Comparison of ENCODE assay signal across 28 mouse cellular contexts in genomic region chrX:169062555-169062954, GRCm38 (mm10).
DNase-seq lines count a peak whose midpoint lies in the region; ATAC-seq and TF ChIP-seq lines count a peak whose summit lies in the region.
"Had no signal": no experiment of that assay in that cellular context is flagged by ENCODE, and none has a peak within 500 bp of the region (broad histone marks: within the 10 kb centered on the region; RNA-seq: fewer than 3 reads in every experiment).

No protein-coding gene starts in this region.

- no peak for TF ChIP-seq POLR2A in MEL (IDR thresholded peaks at IDR 0.05; ENCODE audit: control insufficient read depth in 1 of 2, insufficient read depth in 1 of 2, low read depth in 1 of 2, low read length in 2 of 2, poor library complexity in 1 of 2)

- H3K27ac ChIP-seq in MEL (ENCODE audit: control insufficient read depth, low read depth, low read length): peak overlapping the region; percentile 64
- no peak overlapping the region for H3K27ac ChIP-seq in hindbrain, embryonic 16.5 days (ENCODE audit: low read depth, low read length)
- no peak overlapping the region for H3K27ac ChIP-seq in stomach, postnatal 0 days (replicated peaks)
- no peak overlapping the region for H3K27ac ChIP-seq in liver, embryonic 11.5 days (ENCODE audit: low read depth, low read length)
- H3K27ac ChIP-seq: embryonic facial prominence, embryonic 13.5 days; embryonic facial prominence, embryonic 15.5 days; forebrain, embryonic 10.5 days; forebrain, embryonic 12.5 days had no signal

- TF ChIP-seq RAD21 in MEL (IDR thresholded peaks at IDR 0.05; ENCODE audit: low read depth, low read length): no peak

- H3K36me3 ChIP-seq in MEL (ENCODE audit: control insufficient read depth in 1 of 2, insufficient read depth in 2 of 2, low read length in 2 of 2): peaks cover 1 to 43% of the 10 kb centered on the region in 2 experiments; a peak in 3 of 4 replicates
- H3K36me3 ChIP-seq in hindbrain, embryonic 16.5 days (ENCODE audit: control insufficient read depth, insufficient read depth, low read length): no peaks in the 10 kb centered on the region
- no peaks in the 10 kb centered on the region for H3K36me3 ChIP-seq in stomach, postnatal 0 days (ENCODE audit: control insufficient read depth, insufficient read depth, low read length)
- no peaks in the 10 kb centered on the region for H3K36me3 ChIP-seq in liver, embryonic 11.5 days (ENCODE audit: control insufficient read depth, insufficient read depth, low read length)
- H3K36me3 ChIP-seq: embryonic facial prominence, embryonic 13.5 days; embryonic facial prominence, embryonic 15.5 days; forebrain, embryonic 10.5 days; forebrain, embryonic 12.5 days had no signal

- H3K4me3 ChIP-seq in MEL (ENCODE audit: control insufficient read depth in 1 of 2, insufficient read depth in 1 of 2, low read depth in 2 of 2, low read length in 2 of 2): no peak overlapping the region
- no peak overlapping the region for H3K4me3 ChIP-seq in hindbrain, embryonic 16.5 days (ENCODE audit: low read length)
- H3K4me3 ChIP-seq in stomach, postnatal 0 days (ENCODE audit: low read depth, low read length): no peak overlapping the region
- no peak overlapping the region for H3K4me3 ChIP-seq in liver, embryonic 11.5 days (ENCODE audit: low read depth, low read length)
- H3K4me3 ChIP-seq: embryonic facial prominence, embryonic 13.5 days; embryonic facial prominence, embryonic 15.5 days; erythroblast, embryonic 14.5 days; forebrain, embryonic 10.5 days; forebrain, embryonic 12.5 days had no signal

- ATAC-seq in hematopoietic stem cell, adult 5-6 weeks (replicated peaks in 1 of 2; ENCODE audit: insufficient read depth in 1 of 2, low FRiP score in 2 of 2, low TSS enrichment in 1 of 2, low read depth in 1 of 2, poor library complexity in 2 of 2, severe bottlenecking in 2 of 2): peak; percentile 53 to 74
- ATAC-seq in hindbrain, embryonic 16.5 days: no peak
- no peak for ATAC-seq in stomach, postnatal 0 days (ENCODE audit: low FRiP score, low TSS enrichment)
- no peak for ATAC-seq in liver, embryonic 11.5 days (replicated peaks; ENCODE audit: low FRiP score)
- ATAC-seq: CD4-positive, CD25-positive, alpha-beta regulatory T cell, adult 4 months; forebrain, embryonic 14.5 days; forebrain, embryonic 16.5 days had no signal

- peak; percentile 53 to 82; a peak in 3 of 4 replicates for TF ChIP-seq EP300 in MEL (IDR thresholded peaks at IDR 0.05; ENCODE audit: low read depth in 1 of 2, low read length in 2 of 2)
- TF ChIP-seq EP300 in stomach, postnatal 0 days (optimal IDR thresholded peaks at IDR 0.05): no peak

- H3K4me2 ChIP-seq in hindbrain, embryonic 16.5 days (ENCODE audit: low read length): no peak overlapping the region
- H3K4me2 ChIP-seq in stomach, postnatal 0 days (replicated peaks; ENCODE audit: low read depth): no peak overlapping the region
- no peak overlapping the region for H3K4me2 ChIP-seq in liver, embryonic 11.5 days
- H3K4me2 ChIP-seq: embryonic facial prominence, embryonic 13.5 days; embryonic facial prominence, embryonic 15.5 days; forebrain, embryonic 12.5 days had no signal

- peaks cover 2% of the 10 kb centered on the region; the same call in 1 of the 2 replicates for H3K79me2 ChIP-seq in MEL (ENCODE audit: control insufficient read depth, insufficient read depth, low read length, poor library complexity)

- H3K9me3 ChIP-seq in MEL (replicated peaks; ENCODE audit: insufficient read depth, low read length): no peaks in the 10 kb centered on the region
- H3K9me3 ChIP-seq in hindbrain, embryonic 16.5 days (ENCODE audit: control insufficient read depth, low read length): no peaks in the 10 kb centered on the region
- H3K9me3 ChIP-seq in stomach, postnatal 0 days (ENCODE audit: control insufficient read depth, low read length): no peaks in the 10 kb centered on the region
- H3K9me3 ChIP-seq in liver, embryonic 11.5 days (ENCODE audit: control insufficient read depth, low read length): no peaks in the 10 kb centered on the region
- H3K9me3 ChIP-seq: embryonic facial prominence, embryonic 13.5 days; embryonic facial prominence, embryonic 15.5 days; forebrain, embryonic 10.5 days; forebrain, embryonic 12.5 days; G1E had no signal

- H3K4me1 ChIP-seq in MEL (ENCODE audit: control insufficient read depth in 1 of 2, insufficient read depth in 2 of 2, low read length in 2 of 2): peaks cover 9 to 20% of the 10 kb centered on the region in 2 experiments
- H3K4me1 ChIP-seq in hindbrain, embryonic 16.5 days (ENCODE audit: control insufficient read depth, insufficient read depth, low read depth, low read length): no peaks in the 10 kb centered on the region
- no peaks in the 10 kb centered on the region for H3K4me1 ChIP-seq in stomach, postnatal 0 days (replicated peaks; ENCODE audit: control insufficient read depth, insufficient read depth)
- H3K4me1 ChIP-seq in liver, embryonic 11.5 days (replicated peaks; ENCODE audit: control insufficient read depth, insufficient read depth, low read length): no peaks in the 10 kb centered on the region
- H3K4me1 ChIP-seq: embryonic facial prominence, embryonic 13.5 days; embryonic facial prominence, embryonic 15.5 days; forebrain, embryonic 10.5 days; forebrain, embryonic 12.5 days had no signal

- H3K27me3 ChIP-seq in MEL (ENCODE audit: control insufficient read depth in 1 of 2, insufficient read depth in 2 of 2, low read length in 2 of 2): no peaks in the 10 kb centered on the region
- no peaks in the 10 kb centered on the region for H3K27me3 ChIP-seq in hindbrain, embryonic 16.5 days (replicated peaks; ENCODE audit: control insufficient read depth, insufficient read depth, low read length)
- no peaks in the 10 kb centered on the region for H3K27me3 ChIP-seq in stomach, postnatal 0 days (ENCODE audit: control insufficient read depth, insufficient read depth, low read length)
- H3K27me3 ChIP-seq in liver, embryonic 11.5 days (replicated peaks; ENCODE audit: control insufficient read depth, insufficient read depth, low read length): no peaks in the 10 kb centered on the region
- H3K27me3 ChIP-seq: CH12.LX; embryonic facial prominence, embryonic 15.5 days had no signal

- DNase-seq in 3T3-L1 (ENCODE audit: low read depth, low spot score): peak; percentile 62
- DNase-seq in MEL (ENCODE audit: low read depth, low spot score): peak; percentile 68
- peak; percentile 5 for DNase-seq in NIH3T3 (ENCODE audit: low read depth)
- DNase-seq in stomach, postnatal 0 days (ENCODE audit: low spot score): no peak
- DNase-seq in adrenal gland, postnatal 14 days: no peak
- no peak for DNase-seq in liver, embryonic 11.5 days (ENCODE audit: low spot score)
- DNase-seq: adrenal gland, adult 2 months; adrenal gland, postnatal 10 days; adrenal gland, postnatal 36 days; B cell, adult 2 months; cerebellum, adult 11-12 months; cerebellum, adult 2 months; cerebellum, adult 9-10 months; cerebellum, postnatal 10 days; cerebellum, postnatal 36 days; embryo, embryonic 11 days had no signal

- no peak for TF ChIP-seq CTCF in MEL (IDR thresholded peaks at IDR 0.05 in 2 of 3, conservative IDR thresholded peaks at IDR 0.05 in 1 of 3; ENCODE audit: control insufficient read depth in 1 of 3, insufficient read depth in 1 of 3, low read depth in 2 of 3, low read length in 3 of 3, poor library complexity in 1 of 3, severe bottlenecking in 1 of 3)
- no peak for TF ChIP-seq CTCF in stomach, postnatal 0 days (IDR thresholded peaks at IDR 0.05; ENCODE audit: low read depth)

- no peak overlapping the region for H3K9ac ChIP-seq in MEL (ENCODE audit: control insufficient read depth, low read depth, low read length, poor library complexity, severe bottlenecking)
- no peak overlapping the region for H3K9ac ChIP-seq in hindbrain, embryonic 16.5 days (ENCODE audit: low read depth, low read length)
- no peak overlapping the region for H3K9ac ChIP-seq in stomach, postnatal 0 days (ENCODE audit: low read length)
- H3K9ac ChIP-seq in liver, embryonic 11.5 days (ENCODE audit: low read depth, low read length): no peak overlapping the region
- H3K9ac ChIP-seq: embryonic facial prominence, embryonic 13.5 days; embryonic facial prominence, embryonic 15.5 days; forebrain, embryonic 12.5 days had no signal

TF ChIP-seq in MEL, 35 proteins besides CTCF, POLR2A, EP300 and RAD21:
- TF ChIP-seq ETS1 (IDR thresholded peaks at IDR 0.05; ENCODE audit: low read depth, low read length) (peak; percentile 60; the same call in 1 of the 2 replicates), USF2 (IDR thresholded peaks at IDR 0.05; ENCODE audit: borderline replicate concordance in 1 of 2, insufficient read depth in 1 of 2, low read depth in 1 of 2, low read length in 2 of 2) (no peak), UBTF (IDR thresholded peaks at IDR 0.05; ENCODE audit: borderline replicate concordance, insufficient read depth, low read depth, low read length) (no peak), TCF12 (IDR thresholded peaks at IDR 0.05; ENCODE audit: low read depth, low read length) (peak; percentile 37; the same call in 1 of the 2 replicates), NRF1 (IDR thresholded peaks at IDR 0.05; ENCODE audit: insufficient read depth, low read depth, low read length, poor library complexity, severe bottlenecking) (no peak), JUND (IDR thresholded peaks at IDR 0.05; ENCODE audit: low read depth, low read length) (peak; percentile 63; the same call in 1 of the 2 replicates), GATA1 (IDR thresholded peaks at IDR 0.05; ENCODE audit: low read depth, low read length) (peak; percentile 66), SIN3A (IDR thresholded peaks at IDR 0.05; ENCODE audit: low read length) (no peak), ZC3H11A (IDR thresholded peaks at IDR 0.05; ENCODE audit: low read depth, low read length) (no peak), TAL1 (IDR thresholded peaks at IDR 0.05; ENCODE audit: low read length) (peak; percentile 71), RCOR1 (IDR thresholded peaks at IDR 0.05; ENCODE audit: low read depth, low read length) (peak; percentile 55; the same call in 1 of the 2 replicates)

Comparison
In these comparisons a context has a peak if more than half of its experiments do, and no peak if none do; other contexts are left out.
1. DNase-seq: peak in 3T3-L1 (single experiment), MEL (single experiment) and NIH3T3 (single experiment); none in stomach, postnatal 0 days (single experiment), adrenal gland, postnatal 14 days (single experiment) and liver, embryonic 11.5 days (single experiment).
2. ATAC-seq: peak in hematopoietic stem cell, adult 5-6 weeks (2 of 2); none in hindbrain, embryonic 16.5 days (single experiment), stomach, postnatal 0 days (single experiment) and liver, embryonic 11.5 days (single experiment).